Mouse (Mus musculus) thymus, adult 2 months (tissue): ENCODE data around the gene Tmem273. TPM values are rescaled to one million over a fixed set of nuclear protein-coding genes. Genes with fewer than 3 reads are reported as not detected.

ENCODE experiments used
- DNase-seq: peaks from one replicate; pipeline ENCODE4 v3.0.0; 2021
- H3K27ac ChIP-seq: fragments of 200-500 bp; 2 replicates; pipeline ENCODE4 v1.5.1; 2012; ENCODE audit warnings: low read length, control low read depth; ENCODE audit not compliant: control insufficient read depth, insufficient read depth
- H3K27me3 ChIP-seq: fragments of 200-500 bp; 2 replicates; pipeline ENCODE4 v1.6.1; 2012; ENCODE audit warnings: mild to moderate bottlenecking, low read length, moderate library complexity, mixed read lengths; ENCODE audit not compliant: control insufficient read depth, insufficient read depth
- H3K36me3 ChIP-seq: fragments of 200-500 bp; 2 replicates; pipeline ENCODE4 v1.6.1; 2012; ENCODE audit warnings: mild to moderate bottlenecking, low read length, moderate library complexity; ENCODE audit not compliant: control insufficient read depth, insufficient read depth
- H3K4me1 ChIP-seq: fragments of 200-500 bp; replicated peaks from 2 replicates; pipeline ENCODE4 v1.6.1; 2012; ENCODE audit warnings: low read length; ENCODE audit not compliant: control insufficient read depth, insufficient read depth
- H3K4me3 ChIP-seq: fragments of 200-500 bp; 2 replicates; pipeline ENCODE4 v1.5.1; 2012; ENCODE audit warnings: mild to moderate bottlenecking, low read length, control low read depth, moderate library complexity; ENCODE audit not compliant: control insufficient read depth, insufficient read depth
- CTCF ChIP-seq: fragments of 200-500 bp; IDR thresholded peaks from 2 replicates; pipeline ENCODE4 v1.5.1; 2012; ENCODE audit warnings: mild to moderate bottlenecking, control low read depth, low read length, moderate library complexity, borderline replicate concordance; ENCODE audit not compliant: control insufficient read depth, poor library complexity, insufficient read depth; ENCODE audit errors: extremely low read depth
- POLR2A ChIP-seq: fragments of 200-500 bp; IDR thresholded peaks from 2 replicates; pipeline ENCODE4 v1.6.1; 2012; ENCODE audit warnings: mild to moderate bottlenecking, low read length, control low read depth, moderate library complexity; ENCODE audit not compliant: control insufficient read depth, poor library complexity, insufficient read depth; ENCODE audit errors: extremely low read depth
- WGBS: fragments of 180-500 bp; shearing (Covaris S2); methylation state at CpG from one replicate; pipeline ENCODE4 v1.1.7; 2018; 5-methylcytosine and 5-hydroxymethylcytosine counted together
- polyA plus RNA-seq: library from polyadenylated mRNA; depleted of rRNA; stranded (reverse); fragments of >200 nt; gene quantifications from 2 replicates; pipeline ENCODE4 v1.2.3, GENCODE M21; 2012

The Tmem273 gene
- polyA plus RNA-seq, 1 experiment = 1.6 TPM

DNA sequence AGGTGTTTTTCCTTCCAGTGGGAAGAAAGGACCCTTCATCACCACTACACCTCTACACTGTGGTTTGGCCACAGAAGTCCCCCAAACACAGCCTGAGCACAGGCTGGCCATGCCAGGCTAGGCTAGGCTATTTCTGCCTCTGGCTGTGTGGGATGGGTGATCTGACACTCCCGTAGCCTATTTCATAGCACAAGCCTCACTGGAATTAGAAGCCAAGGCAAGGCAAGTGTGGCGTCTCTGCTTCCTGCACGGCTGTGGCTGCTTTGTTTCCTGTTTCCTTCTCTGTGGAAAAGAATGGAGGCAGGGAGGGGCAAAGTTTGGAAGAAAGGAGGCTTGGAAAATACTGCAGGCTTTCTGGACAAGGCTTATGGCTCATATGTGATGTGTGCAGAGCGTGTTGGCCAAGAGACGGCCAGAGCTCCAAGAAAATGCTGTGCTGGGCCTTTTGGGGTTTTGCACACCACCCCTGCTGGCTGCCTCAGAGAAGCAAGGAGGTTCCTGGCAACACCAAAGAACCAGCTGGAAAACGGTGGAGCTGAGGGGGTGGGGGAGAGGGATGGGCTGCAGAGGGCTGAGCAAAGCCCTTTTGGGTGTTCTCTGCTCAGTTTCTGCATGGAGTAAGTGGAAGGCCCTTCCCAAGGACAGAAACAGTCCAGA lies 42.4 kb downstream of the Tmem273 start:
- no peaks in the 10 kb centered on the region for H3K4me1 ChIP-seq
- WGBS = 57% methylated on average over 6 of the region's 6 CpGs

GRCm38 (mm10) chr14:32833847-32834246 lies 48.1 kb downstream of the Tmem273 start, which contains the start of gene Fam170b:
TSS of gene Fam170b (plus strand) at chr14:32833962.
- no peak within 1 kb of the TSS for H3K4me3 ChIP-seq
- no peaks in the 10 kb centered on the region for H3K4me1 ChIP-seq
- H3K27ac ChIP-seq = no peak within 1 kb of the TSS
- 82% methylated on average over 8 of the region's 8 CpGs for WGBS
- TF ChIP-seq CTCF = no peak
- no peak for TF ChIP-seq POLR2A
- H3K36me3 ChIP-seq = no peaks in the 10 kb centered on the region
- no peak for DNase-seq
- no peaks in the 10 kb centered on the region for H3K27me3 ChIP-seq

More for the DNA sequence above, 42.4 kb downstream of the Tmem273 start:
- DNase-seq = no peak
- H3K36me3 ChIP-seq = no peaks in the 10 kb centered on the region
- TF ChIP-seq CTCF = no peak
- TF ChIP-seq POLR2A = no peak
- no peaks in the 10 kb centered on the region for H3K27me3 ChIP-seq
- H3K27ac ChIP-seq = no peak overlapping the region
- H3K4me3 ChIP-seq = no peak overlapping the region

DNA sequence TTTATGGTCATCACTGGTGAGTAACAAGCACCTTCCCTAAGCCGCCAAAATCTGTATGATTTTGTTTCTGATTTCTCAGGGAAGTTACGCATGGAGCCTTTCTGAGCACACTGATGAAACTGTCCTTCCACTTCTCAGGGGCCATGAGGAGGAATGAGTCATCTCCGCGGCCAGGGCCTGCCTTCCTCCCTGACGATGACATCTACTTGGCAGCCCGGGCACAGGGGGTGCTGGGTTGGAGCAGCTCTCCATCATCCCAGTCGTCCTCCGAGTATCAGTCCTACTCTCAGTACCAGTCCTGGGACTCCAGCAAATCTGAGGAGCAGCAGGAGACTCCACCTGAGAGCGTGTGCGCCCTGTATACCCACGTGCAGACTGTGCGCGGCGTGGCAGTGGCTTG lies 49.4 kb downstream of the Tmem273 start:
- no peaks in the 10 kb centered on the region for H3K4me1 ChIP-seq
- 81% methylated on average over 14 of the region's 14 CpGs for WGBS
- no peaks in the 10 kb centered on the region for H3K36me3 ChIP-seq
- no peak overlapping the region for H3K4me3 ChIP-seq
- H3K27me3 ChIP-seq = no peaks in the 10 kb centered on the region
- H3K27ac ChIP-seq = no peak overlapping the region
- no peak for TF ChIP-seq CTCF
- TF ChIP-seq POLR2A = no peak
- no peak for DNase-seq

GRCm38 (mm10) chr14:32835596-32835995 lies 49.8 kb downstream of the Tmem273 start:
- no peak overlapping the region for H3K27ac ChIP-seq
- no peaks in the 10 kb centered on the region for H3K27me3 ChIP-seq
- no peaks in the 10 kb centered on the region for H3K36me3 ChIP-seq
- no peaks in the 10 kb centered on the region for H3K4me1 ChIP-seq
- TF ChIP-seq CTCF (no peak), POLR2A (no peak)
- no peak for DNase-seq
- 95% methylated on average over 14 of the region's 14 CpGs for WGBS
- H3K4me3 ChIP-seq = no peak overlapping the region

DNA sequence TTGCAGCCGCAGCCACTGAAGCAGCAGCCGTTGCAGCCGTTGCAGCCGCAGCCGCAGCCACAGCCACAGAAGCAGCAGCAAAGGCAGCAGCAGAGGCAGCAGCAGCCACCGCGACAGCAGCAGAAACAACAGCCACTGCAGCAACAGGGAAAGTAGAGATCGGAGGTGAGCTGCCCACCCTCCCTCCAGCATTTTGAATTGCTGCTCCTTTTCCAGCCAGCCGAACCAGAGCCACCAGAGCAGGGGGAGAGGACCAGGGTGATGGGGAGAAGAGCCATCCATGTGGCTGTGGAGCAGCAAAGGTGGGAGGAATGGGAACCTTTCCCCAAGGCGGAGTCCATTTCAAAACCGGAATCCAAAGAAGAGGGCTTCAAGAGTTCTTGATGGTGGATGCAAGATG lies 50.4 kb downstream of the Tmem273 start:
- Histone ChIP-seq H3K27me3 (no peaks in the 10 kb centered on the region), H3K4me1 (no peaks in the 10 kb centered on the region), H3K27ac (no peak overlapping the region), H3K4me3 (no peak overlapping the region), H3K36me3 (no peaks in the 10 kb centered on the region)
- TF ChIP-seq CTCF = no peak
- TF ChIP-seq POLR2A = no peak
- no peak for DNase-seq
- WGBS = 97% methylated on average over 11 of the region's 11 CpGs

DNA sequence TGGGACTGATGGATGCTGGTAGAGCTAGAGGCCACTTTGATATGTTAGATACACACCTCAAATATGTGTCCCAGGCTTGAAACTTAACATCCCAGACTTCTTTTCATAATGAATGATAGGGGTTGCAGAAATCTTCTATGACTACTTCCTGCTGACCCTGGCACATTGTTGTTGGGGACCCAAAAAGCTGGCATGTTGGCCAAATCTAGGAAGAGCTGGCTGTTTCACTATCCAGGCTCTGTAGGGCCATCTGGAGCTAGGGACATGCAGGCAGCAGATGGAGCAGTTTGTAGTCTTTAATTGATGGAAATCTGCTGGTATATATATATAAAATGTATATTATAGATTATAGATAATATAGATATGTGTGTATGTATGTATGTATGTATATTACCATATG lies 56.3 kb downstream of the Tmem273 start:
- H3K36me3 ChIP-seq = no peaks in the 10 kb centered on the region
- H3K27ac ChIP-seq = no peak overlapping the region
- TF ChIP-seq CTCF (no peak), POLR2A (no peak)
- no peak for DNase-seq
- H3K27me3 ChIP-seq = no peaks in the 10 kb centered on the region
- no peaks in the 10 kb centered on the region for H3K4me1 ChIP-seq
- no peak overlapping the region for H3K4me3 ChIP-seq

GRCm38 (mm10) chr14:32854059-32854458 lies 68.3 kb downstream of the Tmem273 start:
- H3K4me1 ChIP-seq = no peaks in the 10 kb centered on the region
- H3K27me3 ChIP-seq = peaks cover 4% of the 10 kb centered on the region; the same call in 1 of the 2 replicates
- no peak overlapping the region for H3K4me3 ChIP-seq
- no peak for DNase-seq
- no peak overlapping the region for H3K27ac ChIP-seq
- no peaks in the 10 kb centered on the region for H3K36me3 ChIP-seq
- TF ChIP-seq POLR2A (no peak), CTCF (no peak)
- 91% methylated on average over 4 of the region's 4 CpGs for WGBS
